Mouse (Mus musculus): ENCODE data around the gene Artn. TPM values are rescaled to one million over a fixed set of nuclear protein-coding genes. Genes with fewer than 3 reads are reported as not detected.

The Artn gene
- 1.0 and 1.5 TPM in 2 replicates for polyA plus RNA-seq (2015; fragmentation: Nextera tagmentation; extraction: Ambion mirVana)

GRCm38 (mm10) chr4:117929391-117929881, at the start of gene Artn:
Gene Artn, minus strand, starts transcription at chr4:117929763.
- H3K36me3 ChIP-seq: peaks cover 10% of the 10 kb centered on the region
- H3K4me1 ChIP-seq (replicated peaks): peaks cover 38% of the 10 kb centered on the region
- H3K9ac ChIP-seq: peak within 1 kb of the TSS; percentile 41
- under 1% methylated on average over 33 of the region's 33 CpGs for WGBS
- no peak for ATAC-seq (ENCODE audit: low read depth)
- no peaks in the 10 kb centered on the region for H3K9me3 ChIP-seq
- peak within 1 kb of the TSS; percentile 57 for H3K4me2 ChIP-seq
- H3K4me3 ChIP-seq: peak within 1 kb of the TSS; percentile 30
- H3K27me3 ChIP-seq: peaks cover 61% of the 10 kb centered on the region
- no peak within 1 kb of the TSS for H3K27ac ChIP-seq (replicated peaks)

GRCm38 (mm10) chr4:117979181-117979580, 49.6 kb upstream of the Artn start:
- no peak for ATAC-seq (ENCODE audit: low read depth)

GRCm38 (mm10) chr4:117978282-117978681, 48.7 kb upstream of the Artn start:
- H3K27ac ChIP-seq (replicated peaks): no peak overlapping the region
- no peak overlapping the region for H3K4me3 ChIP-seq
- H3K9me3 ChIP-seq: no peaks in the 10 kb centered on the region
- H3K4me1 ChIP-seq (replicated peaks): no peaks in the 10 kb centered on the region
- H3K4me2 ChIP-seq: no peak overlapping the region
- 89% methylated on average over 9 of the region's 9 CpGs for WGBS
- H3K9ac ChIP-seq: no peak overlapping the region
- ATAC-seq (ENCODE audit: low read depth): no peak
- H3K27me3 ChIP-seq: no peaks in the 10 kb centered on the region
- no peaks in the 10 kb centered on the region for H3K36me3 ChIP-seq

More at GRCm38 (mm10) chr4:117979181-117979580, 49.6 kb upstream of the Artn start:
- H3K4me2 ChIP-seq: no peak overlapping the region
- H3K4me3 ChIP-seq: no peak overlapping the region
- H3K9ac ChIP-seq: no peak overlapping the region
- H3K27me3 ChIP-seq: no peaks in the 10 kb centered on the region
- 96% methylated on average over 4 of the region's 4 CpGs for WGBS
- no peak overlapping the region for H3K27ac ChIP-seq (replicated peaks)
- no peaks in the 10 kb centered on the region for H3K4me1 ChIP-seq (replicated peaks)
- H3K9me3 ChIP-seq: no peaks in the 10 kb centered on the region
- no peaks in the 10 kb centered on the region for H3K36me3 ChIP-seq

GRCm38 (mm10) chr4:117977841-117978240, 48.3 kb upstream of the Artn start:
- no peak overlapping the region for H3K4me2 ChIP-seq
- no peak overlapping the region for H3K27ac ChIP-seq (replicated peaks)
- H3K27me3 ChIP-seq: no peaks in the 10 kb centered on the region
- H3K9ac ChIP-seq: no peak overlapping the region
- no peaks in the 10 kb centered on the region for H3K9me3 ChIP-seq
- WGBS: 87% methylated on average over 11 of the region's 11 CpGs
- ATAC-seq (ENCODE audit: low read depth): no peak
- H3K4me1 ChIP-seq (replicated peaks): no peaks in the 10 kb centered on the region
- H3K4me3 ChIP-seq: no peak overlapping the region
- H3K36me3 ChIP-seq: no peaks in the 10 kb centered on the region

- Histone ChIP-seq H3K36me3 (no peaks in the 10 kb centered on the region), H3K4me2 (no peak overlapping the region), H3K27ac (replicated peaks) (no peak overlapping the region), H3K4me3 (no peak overlapping the region), H3K9ac (no peak overlapping the region), H3K9me3 (no peaks in the 10 kb centered on the region), H3K4me1 (replicated peaks) (no peaks in the 10 kb centered on the region), H3K27me3 (no peaks in the 10 kb centered on the region)
- WGBS: 87% methylated on average over 9 of the region's 9 CpGs
- no peak for ATAC-seq (ENCODE audit: low read depth)
Observed at GRCm38 (mm10) chr4:117977371-117977770, 47.8 kb upstream of the Artn start.

GRCm38 (mm10) chr4:117975820-117976219, 46.3 kb upstream of the Artn start:
- Histone ChIP-seq H3K9me3 (no peaks in the 10 kb centered on the region), H3K4me1 (replicated peaks) (no peaks in the 10 kb centered on the region), H3K4me3 (no peak overlapping the region), H3K4me2 (no peak overlapping the region), H3K9ac (no peak overlapping the region), H3K27ac (replicated peaks) (no peak overlapping the region), H3K36me3 (no peaks in the 10 kb centered on the region), H3K27me3 (no peaks in the 10 kb centered on the region)
- WGBS: 93% methylated on average over 1 of the region's 1 CpGs
- no peak for ATAC-seq (ENCODE audit: low read depth)

GRCm38 (mm10) chr4:117974719-117975118, 45.2 kb upstream of the Artn start:
- no peaks in the 10 kb centered on the region for H3K27me3 ChIP-seq
- no peaks in the 10 kb centered on the region for H3K36me3 ChIP-seq
- WGBS: 76% methylated on average over 5 of the region's 5 CpGs
- H3K4me3 ChIP-seq: no peak overlapping the region
- no peak overlapping the region for H3K9ac ChIP-seq
- ATAC-seq (ENCODE audit: low read depth): no peak
- H3K4me1 ChIP-seq (replicated peaks): no peaks in the 10 kb centered on the region
- no peaks in the 10 kb centered on the region for H3K9me3 ChIP-seq
- H3K4me2 ChIP-seq: no peak overlapping the region
- H3K27ac ChIP-seq (replicated peaks): no peak overlapping the region

- Histone ChIP-seq H3K27me3 (no peaks in the 10 kb centered on the region), H3K9ac (no peak overlapping the region), H3K4me2 (no peak overlapping the region), H3K27ac (replicated peaks) (no peak overlapping the region), H3K4me1 (replicated peaks) (no peaks in the 10 kb centered on the region), H3K36me3 (no peaks in the 10 kb centered on the region), H3K4me3 (no peak overlapping the region), H3K9me3 (no peaks in the 10 kb centered on the region)
- ATAC-seq (ENCODE audit: low read depth): no peak
- WGBS: 69% methylated on average over 10 of the region's 10 CpGs
Observed at GRCm38 (mm10) chr4:117972999-117973398, 43.4 kb upstream of the Artn start.

- H3K27me3 ChIP-seq: no peaks in the 10 kb centered on the region
- H3K36me3 ChIP-seq: peaks cover 18% of the 10 kb centered on the region
- H3K4me2 ChIP-seq: no peak overlapping the region
- H3K4me3 ChIP-seq: no peak overlapping the region
- no peak overlapping the region for H3K27ac ChIP-seq (replicated peaks)
- WGBS: 85% methylated on average over 14 of the region's 14 CpGs
- H3K9me3 ChIP-seq: no peaks in the 10 kb centered on the region
- no peak for ATAC-seq (ENCODE audit: low read depth)
- H3K4me1 ChIP-seq (replicated peaks): no peaks in the 10 kb centered on the region
- H3K9ac ChIP-seq: no peak overlapping the region
Observed at GRCm38 (mm10) chr4:117964346-117965025, 34.9 kb upstream of the Artn start.

GRCm38 (mm10) chr4:117957492-117957891, 27.9 kb upstream of the Artn start:
- H3K4me3 ChIP-seq: no peak overlapping the region
- no peaks in the 10 kb centered on the region for H3K9me3 ChIP-seq
- WGBS: 62% methylated on average over 4 of the region's 4 CpGs
- no peaks in the 10 kb centered on the region for H3K27me3 ChIP-seq
- no peak overlapping the region for H3K4me2 ChIP-seq
- no peak for ATAC-seq (ENCODE audit: low read depth)
- no peak overlapping the region for H3K27ac ChIP-seq (replicated peaks)
- H3K9ac ChIP-seq: no peak overlapping the region
- 0 out of 2 replicates have a peak, but pooled peaks cover 4% of the 10 kb centered on the region for H3K4me1 ChIP-seq (replicated peaks)
- H3K36me3 ChIP-seq: peaks cover 47% of the 10 kb centered on the region

- no peaks in the 10 kb centered on the region for H3K9me3 ChIP-seq
- H3K9ac ChIP-seq: no peak overlapping the region
- H3K4me2 ChIP-seq: no peak overlapping the region
- H3K36me3 ChIP-seq: peaks cover 14% of the 10 kb centered on the region
- 91% methylated on average over 7 of the region's 7 CpGs for WGBS
- H3K4me3 ChIP-seq: no peak overlapping the region
- no peak for ATAC-seq (ENCODE audit: low read depth)
- no peaks in the 10 kb centered on the region for H3K27me3 ChIP-seq
- H3K27ac ChIP-seq (replicated peaks): no peak overlapping the region
- H3K4me1 ChIP-seq (replicated peaks): peaks cover 12% of the 10 kb centered on the region
Observed at GRCm38 (mm10) chr4:117947493-117947892, 17.9 kb upstream of the Artn start.

- no peak for ATAC-seq (ENCODE audit: low read depth)
- H3K9me3 ChIP-seq: no peaks in the 10 kb centered on the region
- 90% methylated on average over 11 of the region's 11 CpGs for WGBS
Observed at GRCm38 (mm10) chr4:117946639-117947305, 17.2 kb upstream of the Artn start.

More at GRCm38 (mm10) chr4:117946639-117947305, 17.2 kb upstream of the Artn start:
- 0 out of 2 replicates have a peak, but pooled peaks cover 10% of the 10 kb centered on the region for H3K36me3 ChIP-seq
- H3K27me3 ChIP-seq: no peaks in the 10 kb centered on the region
- no peak overlapping the region for H3K27ac ChIP-seq (replicated peaks)
- peaks cover 13% of the 10 kb centered on the region for H3K4me1 ChIP-seq (replicated peaks)
- no peak overlapping the region for H3K9ac ChIP-seq
- no peak overlapping the region for H3K4me2 ChIP-seq
- H3K4me3 ChIP-seq: no peak overlapping the region
